Mouse (Mus musculus) thymus, postnatal 0 days (tissue): ENCODE measurements at regions not wholly inside any gene's neighbourhood (a gene's known extent, or its start where the extent isn't known, plus 50 kb on each side); places are given as distances from the start of the nearest gene placed in this dataset.

ENCODE experiments used
- DNase-seq: peaks from one replicate; pipeline ENCODE4 v3.0.0-alpha.2; 2015; ENCODE audit warnings: low spot score

DNA sequence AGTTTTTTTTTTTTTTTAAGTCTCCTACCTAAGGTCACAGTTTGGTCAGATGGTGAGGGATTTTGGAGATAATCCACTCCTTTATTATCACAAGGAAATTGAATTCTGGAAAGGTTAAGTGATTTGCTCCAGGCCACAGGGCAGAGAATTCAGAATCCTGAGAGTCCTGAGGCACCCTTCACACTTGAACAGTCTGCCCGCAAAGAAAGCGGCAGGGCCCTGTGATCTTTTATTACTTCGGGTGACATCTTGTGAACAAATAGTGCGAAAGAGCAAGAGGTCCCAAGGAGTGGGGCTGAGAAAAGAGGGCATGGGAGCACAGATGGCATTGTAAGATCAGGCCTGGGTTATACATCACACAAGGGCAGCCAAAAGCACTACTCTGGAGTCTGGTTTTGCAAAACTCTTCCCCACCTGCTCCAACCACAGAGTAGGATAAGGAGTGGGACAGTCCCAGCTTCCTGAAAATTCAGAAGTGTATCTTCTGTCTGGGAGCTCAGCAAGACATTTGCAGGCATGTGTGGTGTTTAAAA, 150.5 kb upstream of the Wdr11 start:
- DNase-seq = no peak

DNA sequence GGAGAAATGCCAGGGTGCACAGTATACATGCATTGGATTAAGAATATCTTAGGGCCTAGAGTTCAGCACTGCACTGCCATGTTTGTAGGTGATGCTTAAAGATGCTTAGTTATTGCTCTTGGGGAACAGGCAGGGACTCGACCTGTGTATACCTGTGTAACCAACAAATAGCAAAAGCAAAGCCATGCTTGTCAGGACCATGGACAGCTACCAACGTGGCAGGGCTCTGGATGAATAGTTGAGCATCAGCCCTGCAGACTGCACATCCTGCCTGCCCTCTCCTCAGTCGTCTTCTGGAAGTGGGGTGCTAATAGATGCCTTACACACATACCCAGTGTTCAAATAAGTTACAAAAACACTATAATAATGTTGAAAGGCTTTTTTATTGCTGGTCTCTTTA, 122.2 kb upstream of the Wdr11 start:
- peak; percentile 10 for DNase-seq

DNA sequence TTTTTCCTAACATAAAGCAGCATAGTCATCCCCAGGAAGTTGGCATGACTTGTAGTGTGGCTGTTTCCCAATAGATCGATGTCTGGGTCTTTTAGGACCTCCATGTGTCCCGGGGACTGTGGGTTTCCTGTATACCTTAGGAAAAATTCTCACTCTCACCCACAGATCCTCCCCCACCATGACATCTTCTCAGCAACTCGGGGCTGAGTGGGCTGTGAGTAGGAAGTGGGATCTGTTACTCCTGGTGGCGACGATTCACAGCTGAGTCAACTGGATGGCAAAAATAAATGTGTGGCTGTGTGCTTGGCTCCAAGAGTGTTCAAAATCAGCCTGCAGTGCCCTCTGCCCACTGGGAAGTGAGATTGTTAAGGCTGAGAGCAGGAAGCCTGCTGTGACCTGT, 107.9 kb upstream of the Wdr11 start:
- no peak for DNase-seq

DNA sequence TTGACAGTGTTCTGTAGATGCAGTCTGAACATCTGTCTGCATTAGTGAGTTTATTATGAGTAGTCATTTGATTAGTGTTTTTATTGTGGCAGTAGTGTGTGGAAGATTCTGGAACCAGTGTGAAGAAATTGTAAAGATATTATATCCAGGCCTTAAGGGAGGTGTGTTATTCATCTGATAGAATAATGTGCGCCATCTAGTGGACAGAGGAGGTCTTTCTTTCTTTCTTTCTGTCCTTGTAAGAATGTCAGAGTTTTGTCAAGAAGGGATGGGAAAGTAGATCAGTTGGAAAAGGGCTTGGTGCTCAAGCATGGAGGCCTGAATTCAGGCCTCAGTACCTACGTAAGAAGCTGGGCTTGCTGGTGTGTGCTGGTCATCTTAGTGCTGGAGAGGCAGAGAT, 84.8 kb upstream of the Wdr11 start:
- DNase-seq = peak; percentile 13

DNA sequence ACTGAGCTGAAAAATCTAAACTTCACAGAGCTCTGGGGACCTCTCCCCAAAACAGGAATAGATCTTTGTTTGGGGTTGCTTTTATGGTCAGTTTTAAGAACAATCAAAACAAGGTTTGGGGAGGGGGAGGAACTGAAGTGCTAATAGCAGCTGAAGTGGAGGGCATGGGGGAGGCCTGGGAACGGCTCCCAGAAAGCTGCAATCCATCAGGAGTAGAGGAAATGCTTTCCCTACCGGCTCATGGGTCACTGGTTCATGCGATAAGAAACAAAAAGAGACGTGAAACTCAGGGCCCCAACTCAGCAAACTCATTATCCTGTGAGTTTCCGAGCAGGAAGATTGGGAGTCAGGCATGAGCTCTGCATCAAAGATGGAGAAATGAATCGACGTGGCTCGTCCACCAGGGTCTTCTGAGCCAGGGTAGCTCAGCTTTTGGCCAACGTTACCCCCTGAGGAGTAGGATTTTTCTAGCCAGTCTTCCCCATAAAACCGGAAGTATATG, 82.0 kb upstream of the Wdr11 start:
- no peak for DNase-seq

DNA sequence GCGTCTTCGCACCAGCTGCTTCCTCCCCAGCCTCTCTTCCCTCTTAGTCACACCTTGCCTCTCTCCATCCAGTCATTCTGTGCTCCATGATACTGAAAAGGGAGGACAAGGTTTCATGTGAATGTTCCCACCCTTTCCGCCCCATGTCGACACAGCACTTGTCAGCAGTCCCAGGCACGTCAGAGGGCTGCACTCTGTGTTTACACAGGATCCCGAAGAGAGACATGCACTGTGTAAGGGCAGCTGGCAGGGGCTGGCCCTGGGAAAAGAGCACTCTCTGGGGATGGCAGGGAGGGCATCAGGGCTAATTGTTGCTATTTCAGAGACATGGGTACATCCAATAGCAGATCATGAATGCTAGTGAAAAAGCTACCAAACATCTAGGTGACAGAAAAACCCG, 77.0 kb upstream of the Wdr11 start:
- DNase-seq = no peak

DNA sequence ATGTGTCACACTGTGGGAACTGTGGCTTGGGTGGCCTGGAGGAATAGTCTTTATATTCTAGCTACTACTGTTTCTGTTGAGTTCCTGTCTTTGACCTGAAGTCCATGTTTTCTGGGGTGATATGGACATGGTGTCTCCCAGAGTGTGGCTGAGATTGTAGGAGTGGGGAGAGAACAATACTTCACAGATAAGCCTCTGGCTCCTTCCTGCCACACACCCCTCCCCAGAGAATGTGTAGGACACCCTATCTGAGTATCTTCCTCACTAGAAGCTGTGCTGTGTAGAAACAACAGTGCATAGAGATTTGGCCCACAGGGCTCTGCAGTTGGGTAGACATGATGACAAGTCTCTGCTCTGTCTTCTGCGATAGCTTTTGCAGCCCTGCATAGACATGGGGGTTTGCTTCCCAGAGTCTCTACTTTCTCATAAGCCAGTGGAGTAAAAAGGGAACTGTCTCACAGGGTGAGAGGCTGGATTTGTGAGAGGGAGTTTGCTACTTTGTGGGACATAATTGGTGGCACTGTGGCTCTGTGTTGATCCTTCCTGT, 67.2 kb upstream of the Wdr11 start:
- DNase-seq = no peak

DNA sequence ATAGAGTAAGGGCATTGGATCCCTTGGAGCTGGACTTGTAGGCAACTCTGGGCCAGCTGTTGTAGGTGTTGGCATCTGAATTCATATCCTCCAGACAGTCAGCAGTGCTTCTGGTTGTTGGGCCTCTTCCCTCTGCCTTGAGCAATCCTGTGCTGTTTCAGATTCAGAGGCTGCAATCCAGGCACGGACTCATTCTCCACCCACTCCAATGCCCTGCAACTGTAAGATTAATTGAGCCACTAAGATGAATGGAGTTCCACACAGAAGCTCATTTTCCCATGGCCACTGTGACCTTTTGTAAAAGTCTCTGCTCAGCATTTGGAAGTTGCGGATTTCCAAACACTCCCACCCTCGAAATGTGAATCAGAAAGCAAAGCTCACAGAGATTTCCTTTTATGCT, 65.7 kb upstream of the Wdr11 start:
- DNase-seq = no peak

DNA sequence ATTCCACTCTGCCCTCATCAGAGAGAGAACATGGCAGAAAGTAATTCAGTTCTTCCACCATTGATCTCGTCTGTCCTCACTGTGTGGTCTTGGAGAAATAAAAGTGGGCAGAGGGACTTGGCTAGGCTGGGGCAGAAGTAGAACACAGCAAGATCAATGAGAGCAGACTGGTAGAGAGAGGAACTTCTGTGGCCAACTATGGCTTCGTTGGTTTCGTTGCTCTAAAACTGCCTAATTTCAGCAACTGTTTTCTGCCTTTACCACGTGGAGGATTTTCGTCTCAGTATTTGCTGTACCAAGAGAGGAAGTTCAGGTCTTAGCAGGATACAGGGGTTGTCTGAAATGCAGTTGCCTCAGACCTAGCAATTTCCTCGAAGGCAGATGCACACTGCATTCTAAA, 63.4 kb upstream of the Wdr11 start:
- no peak for DNase-seq

DNA sequence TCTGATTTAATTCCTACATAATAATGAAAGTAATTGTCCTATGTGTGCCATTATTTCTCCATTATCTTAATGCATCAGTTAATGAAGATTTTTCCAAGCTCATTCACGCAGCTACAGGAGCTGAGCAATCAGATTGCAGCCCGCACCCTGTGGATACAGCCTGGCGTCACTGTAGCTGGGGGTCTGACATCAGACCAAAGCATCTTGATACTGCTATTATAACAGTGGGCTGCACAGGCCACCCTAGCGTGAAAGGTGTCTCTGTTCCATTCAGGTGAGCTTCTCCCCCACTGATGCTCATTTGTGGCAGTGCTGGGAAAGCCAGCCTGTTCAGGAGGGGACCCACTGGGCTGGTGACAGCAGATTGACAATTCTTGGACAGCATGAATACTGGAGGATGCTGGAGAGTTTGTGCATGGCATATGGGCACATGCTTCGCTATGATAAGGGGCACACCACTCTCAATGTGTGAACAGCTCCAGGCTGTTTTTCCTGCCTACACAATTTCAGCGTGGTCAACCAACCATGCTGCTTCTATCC, 58.2 kb upstream of the Wdr11 start:
- DNase-seq = no peak
